Mouse (Mus musculus) intestine, postnatal 0 days (tissue): ENCODE results near the gene Rpl9-ps1. TPM values are rescaled to one million over a fixed set of nuclear protein-coding genes. Genes with fewer than 3 reads are reported as not detected.

Experiments used
- ATAC-seq: fragments of 200-750 bp; cut with Nextera tagmentation; 2 replicates; pipeline ENCODE4 v1.8.0; 2017; ENCODE audit warnings: mild to moderate bottlenecking, moderate TSS enrichment, moderate library complexity
- H3K27ac ChIP-seq: fragments of 300-500 bp; sonication (generic); 2 replicates; pipeline ENCODE4 v1.5.1; 2014; ENCODE audit warnings: mild to moderate bottlenecking, low read depth, low read length, moderate library complexity
- H3K27me3 ChIP-seq: fragments of 300-500 bp; sonication (generic); replicated peaks from 2 replicates; pipeline ENCODE4 v1.6.1; 2014; ENCODE audit warnings: low read length, mixed read lengths; ENCODE audit not compliant: control insufficient read depth, insufficient read depth
- H3K36me3 ChIP-seq: fragments of 300-500 bp; sonication (generic); 2 replicates; pipeline ENCODE4 v1.6.1; 2014; ENCODE audit warnings: mild to moderate bottlenecking, moderate library complexity; ENCODE audit not compliant: control insufficient read depth, insufficient read depth
- H3K4me1 ChIP-seq: fragments of 300-500 bp; sonication (generic); replicated peaks from 2 replicates; pipeline ENCODE4 v1.6.1; 2014; ENCODE audit warnings: antibody characterized with exemption, low read length, mixed read lengths; ENCODE audit not compliant: control insufficient read depth, insufficient read depth
- H3K4me2 ChIP-seq: fragments of 300-500 bp; sonication (generic); replicated peaks from 2 replicates; pipeline ENCODE4 v1.6.1; 2014; ENCODE audit warnings: low read depth, mild to moderate bottlenecking, moderate library complexity
- H3K4me3 ChIP-seq: fragments of 300-500 bp; sonication (generic); 2 replicates; pipeline ENCODE4 v1.5.1; 2014; ENCODE audit warnings: low read depth, low read length
- H3K9ac ChIP-seq: fragments of 300-500 bp; sonication (generic); 2 replicates; pipeline ENCODE4 v1.6.1; 2014; ENCODE audit warnings: mild to moderate bottlenecking, low read depth, low read length
- H3K9me3 ChIP-seq: fragments of 300-500 bp; sonication (generic); 2 replicates; pipeline ENCODE4 v1.6.1; 2016; ENCODE audit warnings: mixed run types; ENCODE audit not compliant: control insufficient read depth
- CTCF ChIP-seq: sonication (generic); IDR thresholded peaks from 2 replicates; pipeline ENCODE4 v1.5.1; 2016; ENCODE audit warnings: low read depth, mild to moderate bottlenecking, control low read depth, antibody characterized with exemption, moderate library complexity
- WGBS: fragments of 180-500 bp; shearing (Covaris S2); extraction: QIAGEN DNeasy Blood & Tissue Kit; methylation state at CpG from one replicate; pipeline ENCODE4 v1.1.7; 2014; 5-methylcytosine and 5-hydroxymethylcytosine counted together
- polyA plus RNA-seq: library from polyadenylated mRNA; unstranded; fragments of >200 nt; fragmentation: Nextera tagmentation; extraction: Ambion mirVana; gene quantifications from 2 replicates; pipeline ENCODE4 v1.2.1, GENCODE M21; 2015

The Rpl9-ps1 gene
- polyA plus RNA-seq, 1 experiment from 2014 or later = not detected

DNA sequence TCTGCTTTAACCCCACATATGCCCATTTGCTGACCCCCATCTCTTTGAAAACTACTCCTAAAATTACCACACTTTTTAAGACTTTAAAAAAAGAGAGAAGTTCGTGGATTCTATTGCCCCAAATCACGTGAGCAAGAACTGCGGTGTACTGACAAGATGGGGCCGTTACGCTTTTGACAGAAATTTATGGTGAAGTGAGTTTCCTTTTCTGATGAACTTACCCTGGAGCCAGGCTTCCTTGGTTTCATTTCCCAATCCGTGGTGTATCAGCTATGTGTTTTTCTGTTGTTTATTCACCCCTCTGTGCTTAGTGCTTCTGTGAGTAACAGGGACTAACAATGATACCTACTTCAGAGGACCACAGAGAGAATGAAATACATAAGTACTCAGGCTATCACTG lies 13.4 kb upstream of the Rpl9-ps1 start:
- TF ChIP-seq CTCF = no peak
- 71% methylated on average over 6 of the region's 6 CpGs for WGBS
- H3K4me3 ChIP-seq = no peak overlapping the region
- no peak overlapping the region for H3K4me2 ChIP-seq
- H3K9ac ChIP-seq = no peak overlapping the region
- H3K27ac ChIP-seq = no peak overlapping the region
- ATAC-seq = no peak
- no peaks in the 10 kb centered on the region for H3K9me3 ChIP-seq
- H3K4me1 ChIP-seq = no peaks in the 10 kb centered on the region
- H3K36me3 ChIP-seq = no peaks in the 10 kb centered on the region
- H3K27me3 ChIP-seq = no peaks in the 10 kb centered on the region

DNA sequence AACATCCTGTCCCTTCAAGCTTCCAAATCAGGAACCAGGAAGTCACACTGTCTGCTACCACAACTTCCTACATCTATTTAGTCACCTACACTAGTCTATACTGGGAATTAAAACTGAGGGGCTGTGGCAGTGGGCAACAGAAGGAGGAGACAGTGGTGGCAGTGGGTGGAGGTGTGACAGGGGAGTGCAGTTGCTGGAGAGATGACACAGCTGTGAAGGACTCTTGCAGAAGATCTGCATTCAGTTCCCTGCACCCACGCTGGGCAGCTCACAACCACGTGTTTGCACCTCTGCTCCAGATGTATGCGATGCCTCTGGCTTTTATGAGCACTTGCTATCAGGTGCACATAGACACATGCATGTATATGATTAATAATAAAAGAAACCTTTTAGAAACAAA lies 12.1 kb upstream of the Rpl9-ps1 start:
- no peak overlapping the region for H3K4me2 ChIP-seq
- no peak for ATAC-seq
- H3K27ac ChIP-seq = no peak overlapping the region
- TF ChIP-seq CTCF = no peak
- no peaks in the 10 kb centered on the region for H3K36me3 ChIP-seq
- no peak overlapping the region for H3K4me3 ChIP-seq
- WGBS = 84% methylated on average over 3 of the region's 3 CpGs
- H3K4me1 ChIP-seq = no peaks in the 10 kb centered on the region
- H3K9ac ChIP-seq = no peak overlapping the region
- H3K9me3 ChIP-seq = no peaks in the 10 kb centered on the region
- H3K27me3 ChIP-seq = no peaks in the 10 kb centered on the region

- no peaks in the 10 kb centered on the region for H3K4me1 ChIP-seq
- no peak overlapping the region for H3K27ac ChIP-seq
- ATAC-seq = no peak
- no peaks in the 10 kb centered on the region for H3K9me3 ChIP-seq
- no peaks in the 10 kb centered on the region for H3K36me3 ChIP-seq
- H3K9ac ChIP-seq = no peak overlapping the region
- no peak for TF ChIP-seq CTCF
- no peak overlapping the region for H3K4me2 ChIP-seq
- H3K4me3 ChIP-seq = no peak overlapping the region
- WGBS = 82% methylated on average over 8 of the region's 8 CpGs
- no peaks in the 10 kb centered on the region for H3K27me3 ChIP-seq
These were observed 9.2 kb upstream of the Rpl9-ps1 start for GRCm38 (mm10) chr11:83654606-83655005.

- Histone ChIP-seq H3K9me3 (0 out of 2 replicates have a peak, but pooled peaks cover 8% of the 10 kb centered on the region), H3K36me3 (no peaks in the 10 kb centered on the region), H3K27me3 (no peaks in the 10 kb centered on the region), H3K4me2 (no peak within 1 kb of the TSS), H3K4me1 (no peaks in the 10 kb centered on the region), H3K27ac (no peak within 1 kb of the TSS), H3K4me3 (no peak within 1 kb of the TSS), H3K9ac (no peak within 1 kb of the TSS)
- ATAC-seq = no peak
- WGBS = 77% methylated on average over 8 of the region's 8 CpGs
- no peak for TF ChIP-seq CTCF
These were observed 4.0 kb upstream of the Rpl9-ps1 start, which contains the start of gene Ccl3 for GRCm38 (mm10) chr11:83649305-83649841. Gene Ccl3, minus strand, starts transcription at chr11:83649355.

GRCm38 (mm10) chr11:83646356-83647149 lies 1.1 kb upstream of the Rpl9-ps1 start:
- H3K9ac ChIP-seq = no peak overlapping the region
- no peaks in the 10 kb centered on the region for H3K36me3 ChIP-seq
- TF ChIP-seq CTCF = no peak
- WGBS = 98% methylated on average over 6 of the region's 6 CpGs
- 0 out of 2 replicates have a peak, but pooled peaks cover 8% of the 10 kb centered on the region for H3K9me3 ChIP-seq
- H3K27me3 ChIP-seq = no peaks in the 10 kb centered on the region
- no peak overlapping the region for H3K27ac ChIP-seq
- no peak for ATAC-seq
- no peaks in the 10 kb centered on the region for H3K4me1 ChIP-seq
- H3K4me3 ChIP-seq = no peak overlapping the region
- H3K4me2 ChIP-seq = no peak overlapping the region

DNA sequence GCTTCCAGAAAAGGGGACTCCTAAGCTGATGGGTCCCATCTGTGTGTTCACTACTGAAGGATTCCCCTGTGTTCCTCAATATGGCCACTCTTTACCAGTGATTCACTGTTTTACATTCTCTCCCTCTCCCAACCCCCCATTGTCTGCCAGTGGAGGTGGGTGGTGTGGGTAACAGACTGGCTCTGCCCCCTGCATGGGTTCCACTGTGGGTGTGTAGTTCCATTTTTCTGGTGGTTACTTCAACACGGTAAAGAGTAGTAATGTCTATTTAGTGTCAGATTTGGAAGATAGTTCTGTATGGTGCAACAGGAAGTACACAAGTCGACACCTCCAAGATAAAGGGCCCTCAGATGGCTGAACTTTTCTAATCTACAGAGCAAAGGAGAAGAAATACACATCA lies 4.2 kb downstream of the Rpl9-ps1 start:
- Histone ChIP-seq H3K4me3 (no peak overlapping the region), H3K27ac (no peak overlapping the region), H3K9me3 (0 out of 2 replicates have a peak, but pooled peaks cover 8% of the 10 kb centered on the region), H3K4me2 (no peak overlapping the region), H3K9ac (no peak overlapping the region), H3K36me3 (no peaks in the 10 kb centered on the region), H3K27me3 (no peaks in the 10 kb centered on the region), H3K4me1 (no peaks in the 10 kb centered on the region)
- no peak for ATAC-seq
- no peak for TF ChIP-seq CTCF
- WGBS = 47% methylated on average over 2 of the region's 2 CpGs
